Mouse (Mus musculus) forebrain, embryonic 14.5 days (tissue): Measurements from ENCODE around the gene Hist1h2bf. TPM values are rescaled to one million over a fixed set of nuclear protein-coding genes. Genes with fewer than 3 reads are reported as not detected.
"Not testable (repeated sequence)": the region's sequence is repeated elsewhere in the genome, so short reads cannot be mapped to it uniquely, and the experiment has no call there.

Source experiments
- ATAC-seq: fragments of 200-750 bp; cut with Nextera tagmentation; 2 replicates; pipeline ENCODE4 v1.8.0; 2017; ENCODE audit warnings: mild to moderate bottlenecking, moderate library complexity
- DNase-seq: peaks from one replicate; pipeline ENCODE4 v3.0.0-alpha.2; 2015; ENCODE audit warnings: low spot score
- H3K27ac ChIP-seq: fragments of 300-500 bp; sonication (generic); 2 replicates; pipeline ENCODE4 v1.5.1; 2014; ENCODE audit warnings: low read depth, mild to moderate bottlenecking, control low read depth, low read length, moderate library complexity
- H3K27me3 ChIP-seq: fragments of 300-500 bp; sonication (generic); replicated peaks from 2 replicates; pipeline ENCODE4 v1.6.1; 2014; ENCODE audit warnings: low read length, control low read depth, mixed read lengths; ENCODE audit not compliant: control insufficient read depth, insufficient read depth
- H3K36me3 ChIP-seq: fragments of 300-500 bp; sonication (generic); 2 replicates; pipeline ENCODE4 v1.6.1; 2014; ENCODE audit warnings: low read length, control low read depth; ENCODE audit not compliant: control insufficient read depth, insufficient read depth
- H3K4me1 ChIP-seq: fragments of 300-500 bp; sonication (generic); 2 replicates; pipeline ENCODE4 v1.6.1; 2014; ENCODE audit warnings: antibody characterized with exemption, low read length, control low read depth; ENCODE audit not compliant: control insufficient read depth, insufficient read depth
- H3K4me2 ChIP-seq: fragments of 300-500 bp; sonication (generic); 2 replicates; pipeline ENCODE4 v1.6.1; 2014; ENCODE audit warnings: mild to moderate bottlenecking, control low read depth, low read length
- H3K4me3 ChIP-seq: fragments of 300-500 bp; sonication (generic); 2 replicates; pipeline ENCODE4 v1.5.1; 2014; ENCODE audit warnings: low read depth, low read length, control low read depth
- H3K9ac ChIP-seq: fragments of 300-500 bp; sonication (generic); 2 replicates; pipeline ENCODE4 v1.6.1; 2014; ENCODE audit warnings: mild to moderate bottlenecking, low read length, control low read depth, moderate library complexity
- H3K9me3 ChIP-seq: fragments of 300-500 bp; sonication (generic); replicated peaks from 2 replicates; pipeline ENCODE4 v1.6.1; 2016; ENCODE audit warnings: low read length, control low read depth, mixed read lengths; ENCODE audit not compliant: control insufficient read depth
- WGBS: fragments of 180-500 bp; shearing (Covaris S2); extraction: QIAGEN DNeasy Blood & Tissue Kit; methylation state at CpG from one replicate; pipeline ENCODE4 v1.1.7; 2014; 5-methylcytosine and 5-hydroxymethylcytosine counted together
- polyA plus RNA-seq: library from polyadenylated mRNA; unstranded; fragments of >200 nt; fragmentation: Nextera tagmentation; extraction: Ambion mirVana; gene quantifications from 2 replicates; pipeline ENCODE4 v1.2.1, GENCODE M21; 2014

Gene Hist1h2bf
- polyA plus RNA-seq, 1 experiment from 2014 or later = 3.9 TPM

DNA sequence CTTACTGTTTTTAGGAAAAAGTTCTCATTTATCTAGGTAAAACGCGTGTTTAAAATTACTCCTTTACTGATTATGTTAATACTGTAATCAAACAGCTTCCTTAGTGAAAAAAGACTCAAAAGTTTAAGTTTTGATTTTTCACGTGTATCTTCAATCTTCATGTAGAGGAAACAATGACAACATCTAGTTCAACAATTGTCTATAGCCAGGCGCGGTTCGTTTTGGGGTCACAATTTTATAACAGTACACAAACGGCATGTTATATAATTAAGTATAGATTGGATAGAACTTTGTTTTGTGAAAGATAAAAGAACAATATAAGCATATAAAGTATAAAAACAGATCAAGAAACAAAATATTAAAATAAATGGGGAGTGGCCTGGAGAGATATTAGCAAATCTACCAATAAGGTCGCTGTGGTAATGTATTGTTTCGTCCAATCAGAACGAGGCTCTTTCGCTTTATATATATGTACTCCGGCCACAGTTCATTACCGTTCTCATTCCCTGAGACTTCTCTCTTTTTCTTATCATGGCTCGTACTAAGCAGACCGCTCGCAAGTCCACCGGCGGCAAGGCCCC lies 1.4 kb upstream of the Hist1h2bf start, which contains the start of gene Hist1h3d:
Gene Hist1h3d, plus strand, starts transcription at position 493 of the 581 bp plus-strand sequence.
- ATAC-seq = peak; percentile 53
- 0% methylated on average over 17 of the region's 18 CpGs for WGBS
- no peaks in the 10 kb centered on the region for H3K27me3 ChIP-seq
- peaks cover 28% of the 10 kb centered on the region for H3K4me1 ChIP-seq
- peak within 1 kb of the TSS; percentile 77 for H3K4me2 ChIP-seq
- peak within 1 kb of the TSS; percentile 37 for H3K4me3 ChIP-seq
- peak within 1 kb of the TSS; percentile 74 for H3K9ac ChIP-seq
- DNase-seq = peak; percentile 96
- H3K27ac ChIP-seq = peak within 1 kb of the TSS; percentile 84
- no peaks in the 10 kb centered on the region for H3K36me3 ChIP-seq
- H3K9me3 ChIP-seq = no peaks in the 10 kb centered on the region

- WGBS = under 1% methylated on average over 6 of the region's 39 CpGs
- peak; percentile 43 for DNase-seq
- Histone ChIP-seq H3K4me3 (peak overlapping the region; percentile 37), H3K4me2 (peak overlapping the region; percentile 83), H3K9ac (peak overlapping the region; percentile 54; the same call in 1 of the 2 replicates), H3K27ac (peak overlapping the region; percentile 84), H3K4me1 (peaks cover 28% of the 10 kb centered on the region)
- H3K9me3 ChIP-seq, ATAC-seq, H3K27me3 ChIP-seq, H3K36me3 ChIP-seq: not testable (repeated sequence)
Measured at GRCm38 (mm10) chr13:23574546-23575170, 662 bp upstream of the Hist1h2bf start.

GRCm38 (mm10) chr13:23573034-23573897 lies 730 bp downstream of the Hist1h2bf start:
- 6% methylated on average over 18 of the region's 20 CpGs for WGBS
- not testable (repeated sequence) for H3K9me3 ChIP-seq, DNase-seq, H3K36me3 ChIP-seq, H3K27me3 ChIP-seq, ATAC-seq
- Histone ChIP-seq H3K27ac (peak overlapping the region; percentile 93), H3K4me2 (peak overlapping the region; percentile 83), H3K4me1 (peaks cover 28% of the 10 kb centered on the region), H3K9ac (peak overlapping the region; percentile 84), H3K4me3 (peak overlapping the region; percentile 46)

- DNase-seq (no peak), ATAC-seq (no peak)
- peak overlapping the region; percentile 46 for H3K4me3 ChIP-seq
- H3K36me3 ChIP-seq = no peaks in the 10 kb centered on the region
- 34% methylated on average over 2 of the region's 2 CpGs for WGBS
- H3K27ac ChIP-seq = peak overlapping the region; percentile 93
- no peaks in the 10 kb centered on the region for H3K9me3 ChIP-seq
- H3K4me1 ChIP-seq = peaks cover 28% of the 10 kb centered on the region
- H3K4me2 ChIP-seq = peak overlapping the region; percentile 83
- H3K9ac ChIP-seq = peak overlapping the region; percentile 84
- H3K27me3 ChIP-seq = no peaks in the 10 kb centered on the region
Measured at GRCm38 (mm10) chr13:23572218-23573033, 1.6 kb downstream of the Hist1h2bf start.

DNA sequence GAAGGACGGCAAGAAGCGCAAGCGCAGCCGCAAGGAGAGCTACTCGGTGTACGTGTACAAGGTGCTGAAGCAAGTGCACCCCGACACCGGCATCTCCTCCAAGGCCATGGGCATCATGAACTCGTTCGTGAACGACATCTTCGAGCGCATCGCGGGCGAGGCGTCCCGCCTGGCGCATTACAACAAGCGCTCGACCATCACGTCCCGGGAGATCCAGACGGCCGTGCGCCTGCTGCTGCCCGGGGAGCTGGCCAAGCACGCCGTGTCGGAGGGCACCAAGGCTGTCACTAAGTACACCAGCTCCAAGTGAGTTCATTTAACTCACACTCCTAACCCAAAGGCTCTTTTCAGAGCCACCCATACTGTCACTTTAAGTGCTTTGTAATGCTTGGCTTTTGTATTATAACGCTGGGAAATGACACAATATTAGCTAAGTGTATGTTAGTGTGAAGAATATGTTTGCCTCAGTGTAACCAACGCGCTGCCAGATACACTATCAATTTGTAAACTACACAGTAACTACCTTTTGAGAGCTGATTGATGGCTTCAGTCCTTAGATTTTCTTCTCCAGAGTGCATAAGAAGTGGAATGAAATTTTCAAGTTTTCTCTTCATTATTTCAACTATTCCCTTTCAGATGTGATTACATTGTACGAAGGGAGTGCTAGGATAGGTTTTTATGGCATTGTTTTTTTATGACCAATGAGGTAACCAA lies 2.3 kb downstream of the Hist1h2bf start:
- peak; percentile 46 for DNase-seq
- H3K9me3 ChIP-seq, ATAC-seq, H3K36me3 ChIP-seq, H3K27me3 ChIP-seq: not testable (repeated sequence)
- H3K4me1 ChIP-seq = peaks cover 23% of the 10 kb centered on the region
- peak overlapping the region; percentile 93 for H3K27ac ChIP-seq
- under 1% methylated on average over 10 of the region's 34 CpGs for WGBS
- H3K4me2 ChIP-seq = peak overlapping the region; percentile 83
- H3K4me3 ChIP-seq = peak overlapping the region; percentile 46
- H3K9ac ChIP-seq = peak overlapping the region; percentile 84

GRCm38 (mm10) chr13:23571022-23571503 lies 2.9 kb downstream of the Hist1h2bf start, which contains the start of the genes Hist1h2ae and Hist1h2bg:
Gene Hist1h2ae, minus strand, starts transcription at chr13:23571220.
Gene Hist1h2bg, plus strand, starts transcription at chr13:23571396.
- peak within 1 kb of the TSS; percentile 46 for H3K4me3 ChIP-seq
- under 1% methylated on average over 18 of the region's 18 CpGs for WGBS
- no peaks in the 10 kb centered on the region for H3K27me3 ChIP-seq
- peaks cover 17% of the 10 kb centered on the region for H3K4me1 ChIP-seq
- peak within 1 kb of the TSS; percentile 93 for H3K27ac ChIP-seq
- DNase-seq (peak; percentile 99), ATAC-seq (peak; percentile 90)
- H3K9me3 ChIP-seq = no peaks in the 10 kb centered on the region
- no peaks in the 10 kb centered on the region for H3K36me3 ChIP-seq
- peak within 1 kb of the TSS; percentile 84 for H3K9ac ChIP-seq
- peak within 1 kb of the TSS; percentile 83 for H3K4me2 ChIP-seq

- peak overlapping the region; percentile 83 for H3K4me2 ChIP-seq
- not testable (repeated sequence) for ATAC-seq, H3K27me3 ChIP-seq, H3K36me3 ChIP-seq, H3K9me3 ChIP-seq
- DNase-seq = peak; percentile 51
- peak overlapping the region; percentile 93 for H3K27ac ChIP-seq
- WGBS = under 1% methylated on average over 24 of the region's 41 CpGs
- H3K4me1 ChIP-seq = peaks cover 17% of the 10 kb centered on the region
- peak overlapping the region; percentile 46 for H3K4me3 ChIP-seq
- H3K9ac ChIP-seq = peak overlapping the region; percentile 66
Measured at GRCm38 (mm10) chr13:23570261-23571021, 3.6 kb downstream of the Hist1h2bf start.
